Mouse (Mus musculus) limb, embryonic 11.5 days (tissue): ENCODE measurements at regions not wholly inside any gene's neighbourhood (a gene's known extent, or its start where the extent isn't known, plus 50 kb on each side); places are given as distances from the start of the nearest gene placed in this dataset.

ENCODE experiments used
- ATAC-seq: fragments of 200-750 bp; cut with Nextera tagmentation; 2 replicates; pipeline ENCODE4 v1.8.0; 2017; ENCODE audit warnings: low read depth; ENCODE audit not compliant: insufficient number of reproducible peaks, low FRiP score, low TSS enrichment
- DNase-seq: peaks from one replicate; pipeline ENCODE4 v3.0.0-alpha.2; 2015; ENCODE audit warnings: low spot score
- H3K27ac ChIP-seq: fragments of 300-500 bp; sonication (generic); replicated peaks from 2 replicates; pipeline ENCODE4 v1.5.1; 2014; ENCODE audit warnings: low read depth, mild to moderate bottlenecking, low read length
- H3K27me3 ChIP-seq: fragments of 300-500 bp; sonication (generic); 2 replicates; pipeline ENCODE4 v1.6.1; 2014; ENCODE audit warnings: mild to moderate bottlenecking, low read length, mixed read lengths; ENCODE audit not compliant: control insufficient read depth, insufficient read depth
- H3K36me3 ChIP-seq: fragments of 300-500 bp; sonication (generic); 2 replicates; pipeline ENCODE4 v1.6.1; 2014; ENCODE audit warnings: mild to moderate bottlenecking, low read length, moderate library complexity, mixed read lengths; ENCODE audit not compliant: control insufficient read depth, insufficient read depth
- H3K4me1 ChIP-seq: fragments of 300-500 bp; sonication (generic); 2 replicates; pipeline ENCODE4 v1.6.1; 2014; ENCODE audit warnings: low read length, mixed read lengths; ENCODE audit not compliant: control insufficient read depth, insufficient read depth
- H3K4me2 ChIP-seq: fragments of 300-500 bp; sonication (generic); 2 replicates; pipeline ENCODE4 v1.6.1; 2014; ENCODE audit warnings: low read depth, mild to moderate bottlenecking, moderate library complexity; ENCODE audit not compliant: severe bottlenecking
- H3K4me3 ChIP-seq: fragments of 300-500 bp; sonication (generic); 2 replicates; pipeline ENCODE4 v1.5.1; 2014; ENCODE audit warnings: low read depth, low read length
- H3K9ac ChIP-seq: fragments of 300-500 bp; sonication (generic); 2 replicates; pipeline ENCODE4 v1.6.1; 2014; ENCODE audit warnings: mild to moderate bottlenecking, low read length
- H3K9me3 ChIP-seq: fragments of 300-500 bp; sonication (generic); 2 replicates; pipeline ENCODE4 v1.6.1; 2016; ENCODE audit warnings: low read length; ENCODE audit not compliant: control insufficient read depth
- WGBS: fragments of 180-500 bp; shearing (Covaris S2); extraction: QIAGEN DNeasy Blood & Tissue Kit; methylation state at CpG from one replicate; pipeline ENCODE4 v1.1.7; 2014; 5-methylcytosine and 5-hydroxymethylcytosine counted together

GRCm38 (mm10) chr2:179091480-179091879 lies 350.8 kb upstream of the Cdh4 start:
- Histone ChIP-seq H3K4me2 (no peak overlapping the region), H3K4me3 (no peak overlapping the region), H3K9ac (no peak overlapping the region), H3K9me3 (no peaks in the 10 kb centered on the region), H3K27ac (no peak overlapping the region), H3K27me3 (no peaks in the 10 kb centered on the region), H3K4me1 (no peaks in the 10 kb centered on the region), H3K36me3 (no peaks in the 10 kb centered on the region)
- 81% methylated on average over 3 of the region's 3 CpGs for WGBS
- no peak for ATAC-seq
- DNase-seq: no peak

GRCm38 (mm10) chr2:179093996-179094395 lies 348.2 kb upstream of the Cdh4 start:
- 87% methylated on average over 11 of the region's 11 CpGs for WGBS
- Histone ChIP-seq H3K27me3 (no peaks in the 10 kb centered on the region), H3K4me1 (no peaks in the 10 kb centered on the region), H3K9ac (no peak overlapping the region), H3K36me3 (no peaks in the 10 kb centered on the region), H3K4me3 (no peak overlapping the region), H3K27ac (no peak overlapping the region), H3K4me2 (no peak overlapping the region), H3K9me3 (no peaks in the 10 kb centered on the region)
- DNase-seq (no peak), ATAC-seq (no peak)

GRCm38 (mm10) chr2:179095981-179096380 lies 346.2 kb upstream of the Cdh4 start:
- no peak for DNase-seq
- Histone ChIP-seq H3K36me3 (no peaks in the 10 kb centered on the region), H3K4me1 (no peaks in the 10 kb centered on the region), H3K9ac (no peak overlapping the region), H3K4me2 (no peak overlapping the region), H3K27me3 (no peaks in the 10 kb centered on the region), H3K4me3 (no peak overlapping the region), H3K9me3 (no peaks in the 10 kb centered on the region), H3K27ac (no peak overlapping the region)
- ATAC-seq: no peak
- 82% methylated on average over 3 of the region's 3 CpGs for WGBS

- no peak overlapping the region for H3K9ac ChIP-seq
- no peaks in the 10 kb centered on the region for H3K27me3 ChIP-seq
- no peaks in the 10 kb centered on the region for H3K36me3 ChIP-seq
- no peak overlapping the region for H3K4me2 ChIP-seq
- H3K27ac ChIP-seq: no peak overlapping the region
- 83% methylated on average over 4 of the region's 4 CpGs for WGBS
- H3K4me3 ChIP-seq: no peak overlapping the region
- no peaks in the 10 kb centered on the region for H3K9me3 ChIP-seq
- ATAC-seq: no peak
- no peaks in the 10 kb centered on the region for H3K4me1 ChIP-seq
- DNase-seq: no peak
Observed at GRCm38 (mm10) chr2:179096861-179097260, 345.4 kb upstream of the Cdh4 start.

- H3K27ac ChIP-seq: no peak overlapping the region
- H3K4me3 ChIP-seq: no peak overlapping the region
- H3K4me1 ChIP-seq: no peaks in the 10 kb centered on the region
- H3K9me3 ChIP-seq: no peaks in the 10 kb centered on the region
- no peak overlapping the region for H3K4me2 ChIP-seq
- H3K9ac ChIP-seq: no peak overlapping the region
- no peaks in the 10 kb centered on the region for H3K27me3 ChIP-seq
- no peak for DNase-seq
- 77% methylated on average over 1 of the region's 1 CpGs for WGBS
- no peaks in the 10 kb centered on the region for H3K36me3 ChIP-seq
- no peak for ATAC-seq
Observed at GRCm38 (mm10) chr2:179099783-179100182, 342.4 kb upstream of the Cdh4 start.

GRCm38 (mm10) chr2:179103114-179103513 lies 339.1 kb upstream of the Cdh4 start:
- Histone ChIP-seq H3K27ac (no peak overlapping the region), H3K36me3 (no peaks in the 10 kb centered on the region), H3K9ac (no peak overlapping the region), H3K4me1 (no peaks in the 10 kb centered on the region), H3K9me3 (no peaks in the 10 kb centered on the region), H3K27me3 (no peaks in the 10 kb centered on the region), H3K4me2 (no peak overlapping the region), H3K4me3 (no peak overlapping the region)
- 93% methylated on average over 1 of the region's 1 CpGs for WGBS
- DNase-seq: no peak
- ATAC-seq: no peak

- Histone ChIP-seq H3K36me3 (no peaks in the 10 kb centered on the region), H3K9me3 (no peaks in the 10 kb centered on the region), H3K27me3 (no peaks in the 10 kb centered on the region), H3K4me1 (no peaks in the 10 kb centered on the region), H3K27ac (no peak overlapping the region), H3K9ac (no peak overlapping the region), H3K4me2 (no peak overlapping the region), H3K4me3 (no peak overlapping the region)
- WGBS: 44% methylated on average over 5 of the region's 5 CpGs
- ATAC-seq (no peak), DNase-seq (no peak)
Observed at GRCm38 (mm10) chr2:179112951-179113350, 329.3 kb upstream of the Cdh4 start.

- Histone ChIP-seq H3K36me3 (no peaks in the 10 kb centered on the region), H3K27me3 (no peaks in the 10 kb centered on the region), H3K27ac (no peak overlapping the region), H3K4me3 (no peak overlapping the region), H3K9me3 (no peaks in the 10 kb centered on the region), H3K4me1 (no peaks in the 10 kb centered on the region), H3K4me2 (no peak overlapping the region), H3K9ac (no peak overlapping the region)
- ATAC-seq (no peak), DNase-seq (no peak)
- WGBS: 85% methylated on average over 3 of the region's 3 CpGs
Observed at GRCm38 (mm10) chr2:179128018-179128417, 314.2 kb upstream of the Cdh4 start.

- H3K4me2 ChIP-seq: no peak overlapping the region
- H3K9me3 ChIP-seq: no peaks in the 10 kb centered on the region
- H3K9ac ChIP-seq: no peak overlapping the region
- WGBS: 90% methylated on average over 5 of the region's 5 CpGs
- H3K4me1 ChIP-seq: no peaks in the 10 kb centered on the region
- DNase-seq (no peak), ATAC-seq (no peak)
- no peak overlapping the region for H3K27ac ChIP-seq
- no peaks in the 10 kb centered on the region for H3K36me3 ChIP-seq
- H3K27me3 ChIP-seq: no peaks in the 10 kb centered on the region
- no peak overlapping the region for H3K4me3 ChIP-seq
Observed at GRCm38 (mm10) chr2:179128432-179128831, 313.8 kb upstream of the Cdh4 start.
